Mouse (Mus musculus) stomach, postnatal 0 days (tissue): ENCODE measurements around the gene Prelid3b. TPM values are rescaled to one million over a fixed set of nuclear protein-coding genes. Genes with fewer than 3 reads are reported as not detected.
A peak's percentile ranks its signal among the peaks of the same experiment; 100 is the strongest.

Source experiments
- ATAC-seq: fragments of 200-750 bp; cut with Nextera tagmentation; 2 replicates; pipeline ENCODE4 v1.8.0; 2017; ENCODE audit not compliant: low FRiP score, low TSS enrichment
- DNase-seq: peaks from one replicate; pipeline ENCODE4 v3.0.0-alpha.2; 2016; ENCODE audit warnings: low spot score
- H3K27ac ChIP-seq: fragments of 300-500 bp; sonication (generic); replicated peaks from 2 replicates; pipeline ENCODE4 v1.5.1; 2014; ENCODE audit warnings: mild to moderate bottlenecking, control low read depth
- H3K27me3 ChIP-seq: fragments of 300-500 bp; sonication (generic); 2 replicates; pipeline ENCODE4 v1.6.1; 2014; ENCODE audit warnings: low read length; ENCODE audit not compliant: control insufficient read depth, insufficient read depth
- H3K36me3 ChIP-seq: fragments of 300-500 bp; sonication (generic); 2 replicates; pipeline ENCODE4 v1.6.1; 2014; ENCODE audit warnings: low read length, mixed read lengths; ENCODE audit not compliant: control insufficient read depth, insufficient read depth
- H3K4me1 ChIP-seq: fragments of 300-500 bp; sonication (generic); replicated peaks from 2 replicates; pipeline ENCODE4 v1.6.1; 2014; ENCODE audit warnings: antibody characterized with exemption; ENCODE audit not compliant: control insufficient read depth, insufficient read depth
- H3K4me2 ChIP-seq: fragments of 300-500 bp; sonication (generic); replicated peaks from 2 replicates; pipeline ENCODE4 v1.6.1; 2014; ENCODE audit warnings: low read depth, mild to moderate bottlenecking, control low read depth, moderate library complexity
- H3K4me3 ChIP-seq: fragments of 300-500 bp; sonication (generic); 2 replicates; pipeline ENCODE4 v1.5.1; 2014; ENCODE audit warnings: low read depth, low read length, control low read depth
- H3K9ac ChIP-seq: fragments of 300-500 bp; sonication (generic); 2 replicates; pipeline ENCODE4 v1.6.1; 2014; ENCODE audit warnings: mild to moderate bottlenecking, low read length, control low read depth, mixed read lengths
- H3K9me3 ChIP-seq: fragments of 300-500 bp; sonication (generic); 2 replicates; pipeline ENCODE4 v1.6.1; 2016; ENCODE audit warnings: low read length; ENCODE audit not compliant: control insufficient read depth
- CTCF ChIP-seq: IDR thresholded peaks from 2 replicates; pipeline ENCODE4 v1.5.1; 2016; ENCODE audit warnings: antibody characterized with exemption, low read depth, mild to moderate bottlenecking, moderate library complexity
- EP300 ChIP-seq: optimal IDR thresholded peaks from 2 replicates; pipeline ENCODE3; 2016; ENCODE audit warnings: antibody characterized with exemption
- WGBS: fragments of 180-500 bp; shearing (Covaris S2); extraction: QIAGEN DNeasy Blood & Tissue Kit; methylation state at CpG from one replicate; pipeline ENCODE4 v1.1.7; 2014; 5-methylcytosine and 5-hydroxymethylcytosine counted together
- polyA plus RNA-seq: library from polyadenylated mRNA; unstranded; fragments of >200 nt; fragmentation: Nextera tagmentation; extraction: Ambion mirVana; gene quantifications from 2 replicates; pipeline ENCODE4 v1.2.1, GENCODE M21; 2015

Prelid3b gene
- polyA plus RNA-seq, 1 experiment from 2014 or later: 131 TPM

GRCm38 (mm10) chr2:174470786-174471405, 2.0 kb downstream of the Prelid3b start:
- H3K27me3 ChIP-seq: no peaks in the 10 kb centered on the region
- H3K27ac ChIP-seq: peak overlapping the region; percentile 93; the same call in 1 of the 2 replicates
- H3K4me2 ChIP-seq: 0 out of 2 replicates have a peak overlapping the region, but pooled peaks have one; percentile 23
- ATAC-seq (no peak), DNase-seq (no peak)
- no peak overlapping the region for H3K4me3 ChIP-seq
- peaks cover 10% of the 10 kb centered on the region; the same call in 1 of the 2 replicates for H3K4me1 ChIP-seq
- H3K9me3 ChIP-seq: no peaks in the 10 kb centered on the region
- H3K36me3 ChIP-seq: peaks cover 6% of the 10 kb centered on the region; the same call in 1 of the 2 replicates
- 85% methylated on average over 7 of the region's 7 CpGs for WGBS
- no peak overlapping the region for H3K9ac ChIP-seq
- TF ChIP-seq CTCF (no peak), EP300 (no peak)

DNA sequence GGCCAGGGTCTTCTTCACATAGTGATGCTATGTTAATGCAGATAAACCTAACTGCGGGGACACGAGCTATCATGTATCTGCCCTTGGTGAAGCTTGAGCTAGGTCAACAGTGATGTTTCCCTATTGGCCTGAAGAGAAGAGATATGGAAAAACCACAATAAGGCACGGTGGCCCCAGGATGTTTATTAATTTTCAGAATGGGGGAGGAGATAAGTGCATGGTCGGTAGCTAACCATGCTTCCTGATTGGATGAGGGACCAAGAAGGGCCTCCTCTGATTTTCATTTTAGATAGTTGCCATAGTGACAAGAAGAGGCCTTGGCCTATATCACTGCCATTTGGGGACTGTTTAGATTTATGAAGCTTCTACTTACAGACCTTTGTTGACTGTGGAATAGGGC, 2.5 kb downstream of the Prelid3b start:
- ATAC-seq: no peak
- H3K4me3 ChIP-seq: no peak overlapping the region
- no peaks in the 10 kb centered on the region for H3K9me3 ChIP-seq
- H3K27ac ChIP-seq: no peak overlapping the region
- 57% methylated on average over 4 of the region's 4 CpGs for WGBS
- H3K9ac ChIP-seq: no peak overlapping the region
- H3K27me3 ChIP-seq: no peaks in the 10 kb centered on the region
- TF ChIP-seq EP300: no peak
- no peak for TF ChIP-seq CTCF
- peaks cover 6% of the 10 kb centered on the region; the same call in 1 of the 2 replicates for H3K36me3 ChIP-seq
- H3K4me2 ChIP-seq: no peak overlapping the region
- no peak for DNase-seq
- H3K4me1 ChIP-seq: peaks cover 10% of the 10 kb centered on the region; the same call in 1 of the 2 replicates

DNA sequence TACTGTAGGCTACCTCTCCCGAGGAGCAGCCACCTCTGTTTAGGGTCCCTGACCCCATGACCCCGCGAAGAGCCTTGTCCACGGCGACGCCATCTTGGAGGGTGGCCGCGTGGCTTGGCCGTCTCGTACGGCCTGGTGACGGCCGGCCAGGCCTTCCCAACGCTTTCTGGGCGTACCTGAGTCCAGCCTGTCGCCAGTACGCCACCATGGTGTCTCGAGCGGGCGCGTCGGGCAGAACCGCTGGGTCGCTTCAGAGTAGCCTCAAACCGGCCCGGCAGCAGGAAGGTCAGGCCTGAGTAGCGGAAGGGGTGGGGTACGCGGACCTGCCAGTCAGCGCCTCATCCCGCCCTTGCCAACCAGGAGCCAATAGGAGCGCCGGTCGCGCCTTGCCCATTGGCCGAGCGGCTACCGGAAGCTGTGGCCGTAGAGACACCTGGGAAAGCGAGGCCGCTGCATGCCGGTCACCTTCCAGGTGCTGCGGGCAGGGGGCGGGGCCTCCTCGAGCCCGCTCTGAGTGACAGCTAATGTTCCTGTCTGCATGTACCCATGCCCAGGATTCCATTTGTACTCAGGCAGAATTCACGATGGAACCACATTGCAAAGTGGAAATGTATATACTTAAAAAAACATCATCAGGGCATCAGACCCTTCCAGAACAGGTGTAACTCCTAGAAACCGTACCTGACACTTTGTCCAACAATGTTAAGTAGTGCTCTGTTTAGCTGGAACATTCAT, 8.9 kb downstream of the Prelid3b start, which contains the start of gene Atp5e:
TSS of gene Atp5e (minus strand) at position 317 of the 735 bp plus-strand sequence.
- H3K27me3 ChIP-seq: no peaks in the 10 kb centered on the region
- peak within 1 kb of the TSS; percentile 72 for H3K4me3 ChIP-seq
- TF ChIP-seq CTCF (peak; percentile 16; the same call in 1 of the 2 replicates), EP300 (no peak)
- H3K4me2 ChIP-seq: peak within 1 kb of the TSS; percentile 91
- H3K36me3 ChIP-seq: peaks cover 8% of the 10 kb centered on the region; the same call in 1 of the 2 replicates
- DNase-seq (peak; percentile 98), ATAC-seq (peak; percentile 100)
- WGBS: 2% methylated on average over 48 of the region's 48 CpGs
- no peaks in the 10 kb centered on the region; the same call in 1 of the 2 replicates for H3K4me1 ChIP-seq
- H3K9ac ChIP-seq: peak within 1 kb of the TSS; percentile 87
- H3K27ac ChIP-seq: peak within 1 kb of the TSS; percentile 80
- no peaks in the 10 kb centered on the region for H3K9me3 ChIP-seq

DNA sequence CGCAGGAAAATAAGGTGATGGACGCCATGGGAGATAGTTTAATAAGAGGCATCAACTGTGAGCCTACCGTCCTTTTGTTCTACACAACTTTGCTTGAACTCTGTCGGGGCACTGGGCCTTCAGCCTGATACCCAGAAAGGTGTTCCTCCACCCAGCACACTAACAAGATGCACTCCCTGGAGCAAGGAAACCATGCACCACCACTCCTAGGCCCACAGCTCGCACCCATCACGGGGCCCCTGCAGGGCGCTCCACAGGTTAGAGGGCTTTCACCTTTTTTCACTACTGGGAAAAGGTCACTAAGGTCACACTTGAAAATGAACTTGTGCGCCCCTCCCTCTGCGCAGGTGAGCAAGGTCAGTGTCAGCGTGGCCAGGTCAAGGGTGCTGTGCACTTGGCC, 9.5 kb downstream of the Prelid3b start:
- no peaks in the 10 kb centered on the region; the same call in 1 of the 2 replicates for H3K4me1 ChIP-seq
- H3K4me2 ChIP-seq: peak overlapping the region; percentile 91
- peak overlapping the region; percentile 87 for H3K9ac ChIP-seq
- peaks cover 5% of the 10 kb centered on the region; the same call in 1 of the 2 replicates for H3K36me3 ChIP-seq
- WGBS: 29% methylated on average over 10 of the region's 10 CpGs
- TF ChIP-seq EP300 (no peak), CTCF (no peak)
- peak overlapping the region; percentile 80 for H3K27ac ChIP-seq
- ATAC-seq (peak; percentile 30), DNase-seq (peak; percentile 30)
- H3K27me3 ChIP-seq: no peaks in the 10 kb centered on the region
- peak overlapping the region; percentile 72 for H3K4me3 ChIP-seq
- no peaks in the 10 kb centered on the region for H3K9me3 ChIP-seq

DNA sequence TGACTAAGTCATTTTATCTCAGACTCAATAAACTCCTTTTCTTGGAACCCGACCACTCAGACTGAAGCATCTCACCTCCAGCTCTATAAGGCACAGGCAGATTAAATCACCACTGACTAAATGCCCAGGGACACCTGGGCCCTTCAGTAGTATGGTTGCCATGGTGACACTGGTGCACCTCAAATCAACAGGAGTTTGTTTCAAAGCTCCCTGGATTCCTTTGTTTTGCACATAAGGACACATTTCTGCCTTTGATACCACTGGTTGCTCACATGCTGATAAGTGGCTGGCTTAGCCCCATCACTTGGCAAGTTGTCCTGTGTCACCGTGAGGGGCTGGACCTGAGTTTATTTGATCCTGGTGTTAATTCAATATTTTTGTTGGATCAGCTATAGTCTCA, 13.5 kb downstream of the Prelid3b start:
- Histone ChIP-seq H3K27me3 (no peaks in the 10 kb centered on the region), H3K9me3 (no peaks in the 10 kb centered on the region), H3K4me3 (no peak overlapping the region), H3K27ac (no peak overlapping the region), H3K4me2 (no peak overlapping the region), H3K4me1 (no peaks in the 10 kb centered on the region; the same call in 1 of the 2 replicates), H3K9ac (no peak overlapping the region), H3K36me3 (peaks cover 2% of the 10 kb centered on the region; the same call in 1 of the 2 replicates)
- ATAC-seq (no peak), DNase-seq (no peak)
- TF ChIP-seq EP300 (no peak), CTCF (no peak)
- WGBS: 58% methylated on average over 2 of the region's 2 CpGs
